Mouse (Mus musculus): ENCODE measurements around the gene Slc46a2.

Gene Slc46a2

DNA sequence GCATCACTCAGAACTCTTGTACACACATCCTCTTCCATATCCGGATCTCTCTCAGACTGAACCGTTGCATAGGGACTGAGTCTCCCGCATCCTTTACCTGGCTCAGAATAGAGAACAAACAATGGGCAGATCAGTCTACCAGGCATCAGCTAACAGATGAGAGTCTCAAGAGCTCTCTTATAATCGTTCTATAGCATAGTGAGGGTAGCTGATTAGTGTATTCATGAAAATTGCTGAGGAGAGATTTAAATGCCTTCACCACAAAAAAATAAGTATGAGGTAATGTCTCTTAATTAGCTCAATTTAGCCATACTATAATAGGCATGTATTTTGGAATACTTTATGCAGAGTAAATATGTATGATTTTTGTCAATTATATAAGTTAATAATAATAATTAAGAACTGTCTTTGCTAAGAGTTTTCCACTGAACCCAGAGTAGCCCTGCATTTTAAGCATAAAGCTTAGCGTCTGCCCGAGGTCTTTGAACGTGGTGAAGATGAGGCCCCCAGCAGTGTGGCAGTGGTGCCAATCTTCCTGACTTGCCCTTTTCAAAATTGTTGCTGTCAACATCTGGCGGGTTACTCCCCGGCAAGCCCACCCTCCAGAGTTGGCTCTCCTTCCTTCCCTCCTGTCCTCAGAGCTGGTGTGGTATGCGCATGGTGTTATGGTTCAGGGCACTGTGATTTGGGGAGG is 23.0 kb downstream of the Slc46a2 start:
- no peak for DNase-seq (ENCODE audit: low spot score in 2 of 2)

DNA sequence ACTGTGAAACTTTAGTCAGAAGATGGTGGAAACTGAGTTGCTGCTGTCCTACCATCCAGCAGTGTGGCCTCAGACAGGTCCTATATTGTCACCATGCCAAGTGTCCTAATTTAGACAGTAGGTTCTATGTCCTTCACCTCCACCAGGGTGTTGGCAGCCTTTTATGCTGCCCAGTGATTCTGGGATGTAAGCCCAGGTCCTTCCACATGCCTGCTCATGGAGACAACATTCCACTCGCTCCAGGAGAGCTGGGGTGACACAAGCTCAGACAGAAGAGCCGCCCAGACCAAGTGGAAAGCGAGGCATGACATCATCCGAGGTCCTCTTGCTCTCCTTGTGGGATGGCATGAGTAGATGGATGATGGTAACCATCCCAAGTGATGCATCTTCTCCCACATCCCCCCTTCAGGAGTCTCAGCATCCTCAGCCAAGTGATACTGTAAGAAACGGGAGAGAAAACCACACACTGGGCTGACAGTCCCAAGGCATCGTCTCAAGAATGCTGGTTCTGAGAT is 24.7 kb downstream of the Slc46a2 start:
- DNase-seq (ENCODE audit: low spot score in 2 of 2): no peak

DNA sequence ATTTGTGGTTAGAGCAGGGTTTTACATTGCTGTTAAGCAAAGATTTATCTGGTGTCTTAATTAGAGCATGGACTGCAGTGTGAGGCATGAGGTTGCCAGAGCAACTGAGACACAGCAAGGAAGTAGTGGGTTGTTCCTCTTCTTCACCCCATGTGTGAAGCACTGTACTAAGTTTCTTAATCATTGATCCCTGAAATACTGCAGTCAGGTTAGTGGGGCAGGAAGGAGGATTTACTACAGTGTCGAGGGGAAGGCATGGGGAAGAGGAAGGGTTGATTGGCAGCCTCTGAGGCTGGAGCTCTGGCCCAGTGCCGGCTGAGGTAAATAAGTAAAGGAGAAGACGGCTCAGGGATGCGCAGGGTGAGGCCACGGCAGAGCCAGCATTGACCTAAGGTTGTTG is 26.8 kb downstream of the Slc46a2 start:
- DNase-seq (ENCODE audit: low spot score in 2 of 2): no peak

DNA sequence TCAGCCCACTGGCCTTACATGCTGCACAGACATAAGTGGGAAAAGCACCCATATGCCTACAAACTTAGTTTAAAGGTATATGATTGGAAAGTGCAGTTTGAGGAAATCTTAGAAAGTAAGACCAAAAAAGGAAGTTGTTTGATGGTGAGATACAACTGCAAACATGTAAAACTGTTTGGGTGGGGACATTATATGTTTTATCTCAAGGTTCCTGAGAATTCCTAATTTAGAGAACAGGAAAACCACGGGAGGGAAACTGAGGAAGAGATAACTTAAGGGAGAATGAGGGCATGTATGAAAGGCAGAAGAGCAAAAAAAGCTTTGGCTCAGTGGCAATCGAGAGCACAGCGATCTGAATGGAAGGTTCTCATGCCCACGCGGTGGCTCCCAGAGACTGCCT is 27.8 kb downstream of the Slc46a2 start:
- no peak for DNase-seq (ENCODE audit: low spot score in 2 of 2)

DNA sequence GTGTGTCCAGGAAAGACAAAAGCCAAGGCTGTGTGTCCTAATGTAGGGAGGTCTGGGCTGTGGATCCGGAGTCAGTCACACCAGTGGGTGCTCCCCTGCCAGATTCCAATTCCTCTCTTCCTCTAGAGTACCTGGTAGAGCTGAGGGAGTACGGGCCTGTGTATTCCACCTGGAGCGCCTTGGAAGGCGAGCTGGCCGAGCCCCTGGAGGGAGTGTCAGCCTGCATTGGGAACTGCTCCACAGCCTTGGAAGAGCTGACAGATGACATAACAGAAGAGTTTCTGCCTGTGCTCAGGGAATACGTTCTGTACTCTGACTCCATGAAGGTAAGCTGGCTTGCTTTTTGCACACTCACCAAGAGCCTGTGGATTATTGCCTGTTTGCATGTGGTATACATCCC is 28.6 kb downstream of the Slc46a2 start:
- no peak for DNase-seq (ENCODE audit: low spot score in 2 of 2)

DNA sequence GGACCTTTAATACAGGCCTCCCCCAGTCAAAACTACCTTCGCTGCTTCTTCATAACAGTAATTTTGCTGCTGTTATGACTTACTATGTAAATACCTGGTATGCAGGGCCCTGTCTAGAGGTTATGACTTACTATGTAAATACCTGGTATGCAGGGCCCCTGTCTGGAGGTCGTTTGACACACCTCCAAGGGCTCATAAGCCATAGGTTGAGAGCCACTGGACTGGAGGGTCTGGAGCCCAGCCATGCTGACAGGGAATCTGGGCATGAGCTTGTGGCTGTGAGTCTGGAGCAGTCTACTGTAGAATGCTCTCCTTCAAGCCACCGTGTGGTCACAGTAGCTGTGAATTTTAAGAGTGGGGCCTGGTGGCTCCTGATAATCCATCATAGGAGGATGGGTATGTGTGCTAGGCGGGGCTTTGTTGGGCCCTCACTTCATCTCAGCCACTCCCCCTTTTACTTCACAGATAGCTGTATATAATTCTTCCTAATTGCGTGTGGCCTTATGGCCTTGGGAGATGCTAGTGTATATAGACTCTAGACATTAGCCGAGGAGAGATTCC is 30.6 kb downstream of the Slc46a2 start:
- DNase-seq (ENCODE audit: low spot score in 2 of 2): no peak

DNA sequence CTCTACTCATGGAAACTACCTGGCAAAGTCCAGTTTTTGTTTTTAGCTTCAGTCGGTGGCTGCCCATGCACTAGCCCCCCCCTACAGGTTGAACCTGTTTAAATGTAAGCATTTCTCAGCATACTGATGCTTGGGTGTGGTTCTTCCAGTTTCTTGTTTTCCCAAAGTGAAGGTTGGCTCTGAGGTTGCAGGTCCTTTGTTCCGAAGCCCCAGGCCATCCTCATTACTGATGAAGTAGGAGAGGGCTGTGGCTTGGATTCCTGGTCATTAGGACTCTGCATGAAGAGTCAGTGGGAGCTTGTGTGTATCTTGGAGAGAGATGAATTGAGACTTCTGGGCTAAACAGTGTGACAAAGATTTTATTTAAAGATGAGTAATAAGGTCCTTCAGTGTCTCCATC is 33.6 kb downstream of the Slc46a2 start:
- no peak for DNase-seq (ENCODE audit: low spot score in 2 of 2)

DNA sequence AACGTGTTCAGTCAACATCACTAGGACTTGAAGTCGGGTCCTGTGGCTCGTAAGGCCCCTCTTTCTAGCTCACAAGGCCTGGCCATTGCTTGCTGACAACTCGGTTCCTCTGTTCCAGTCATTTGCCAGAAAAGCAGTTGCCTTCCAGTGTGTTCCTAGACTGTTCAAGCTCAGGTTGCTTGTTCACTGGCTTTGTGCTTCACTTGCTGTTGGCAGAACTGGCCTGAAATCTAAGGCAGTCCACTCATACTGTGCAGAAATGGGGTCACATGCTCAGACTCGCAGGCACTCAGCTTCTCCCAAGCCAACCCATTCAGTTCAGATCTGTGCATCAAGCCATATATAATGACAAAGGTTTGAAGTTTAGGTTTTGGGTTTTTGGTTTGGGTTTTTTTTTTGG is 34.1 kb downstream of the Slc46a2 start:
- no peak for DNase-seq (ENCODE audit: low spot score in 2 of 2)

DNA sequence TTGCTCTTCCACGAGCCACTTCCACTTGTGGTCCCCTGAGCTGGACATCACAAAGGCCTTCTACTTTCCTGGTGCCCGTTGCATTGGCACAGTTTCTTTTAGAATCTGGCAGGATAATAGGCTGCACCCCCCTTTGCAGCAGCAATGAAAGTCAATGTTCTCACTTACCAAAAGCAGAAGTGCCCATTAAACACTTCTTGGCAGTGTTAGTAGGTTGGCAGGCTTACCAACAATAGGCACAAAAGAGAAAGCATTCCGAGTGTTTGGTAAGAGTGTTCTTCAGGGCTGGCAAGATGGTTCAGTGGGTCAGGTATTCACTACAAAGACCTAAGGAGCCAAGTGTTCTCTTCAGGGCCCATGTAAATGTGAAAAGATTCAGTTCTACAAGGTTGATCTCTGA is 35.4 kb downstream of the Slc46a2 start:
- no peak for DNase-seq (ENCODE audit: low spot score in 2 of 2)

DNA sequence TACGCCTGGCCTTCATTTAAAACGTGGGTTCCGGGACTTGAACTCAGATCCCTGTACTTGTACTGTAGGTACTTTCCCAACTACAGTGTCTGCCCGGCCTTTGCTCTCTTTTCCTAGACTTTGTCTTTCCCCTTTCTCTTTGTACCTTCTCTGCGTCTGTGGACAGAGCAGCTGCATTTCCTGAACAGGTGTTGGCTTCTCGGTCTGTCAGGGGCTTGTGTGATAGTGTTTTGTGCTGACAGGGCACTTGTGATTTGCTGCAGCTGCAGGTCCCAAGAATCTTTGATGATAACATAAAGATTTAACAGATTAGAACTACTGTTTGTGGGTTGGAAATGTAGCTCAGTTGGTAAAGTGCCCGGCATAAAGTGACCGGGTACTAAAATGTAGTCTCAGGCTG is 36.3 kb downstream of the Slc46a2 start:
- no peak for DNase-seq (ENCODE audit: low spot score in 2 of 2)

DNA sequence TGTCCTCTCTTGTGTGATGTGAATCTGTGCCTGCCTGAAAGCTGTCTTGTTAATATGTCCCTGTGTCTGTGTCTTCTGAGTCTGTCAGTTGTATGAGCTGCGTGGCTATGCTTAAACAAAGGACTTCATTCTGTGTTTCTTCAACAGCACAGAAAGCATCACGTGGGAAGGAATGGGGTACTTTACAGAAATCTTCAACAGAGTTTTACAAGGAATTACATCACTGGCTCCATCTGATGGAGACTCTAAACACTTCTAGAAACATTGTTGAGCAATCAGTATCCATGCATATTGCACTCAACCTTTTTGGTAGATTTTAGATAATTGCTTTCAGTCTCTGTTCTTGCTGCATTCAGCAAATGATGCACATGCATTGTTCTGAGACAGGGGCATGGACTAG is 37.8 kb downstream of the Slc46a2 start:
- no peak for DNase-seq (ENCODE audit: low spot score in 2 of 2)

DNA sequence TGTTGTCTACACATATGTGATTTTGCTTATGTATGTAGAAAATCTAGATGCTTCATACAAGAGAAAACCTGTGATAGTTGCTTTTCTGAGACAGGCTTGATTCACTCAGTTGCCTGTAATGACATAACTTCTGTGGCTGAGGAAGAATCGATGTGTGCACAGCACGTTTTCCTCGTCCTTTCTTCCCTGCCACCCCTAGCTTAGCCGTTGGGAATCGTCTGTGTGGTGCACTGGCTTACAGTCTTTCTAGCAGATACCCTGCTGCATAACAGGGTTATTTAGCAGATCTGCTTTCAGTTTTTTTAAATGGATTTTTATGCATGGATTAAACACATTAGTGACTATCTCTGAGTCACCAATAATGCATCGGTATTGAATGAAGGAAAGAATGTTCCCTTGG is 38.3 kb downstream of the Slc46a2 start:
- no peak for DNase-seq (ENCODE audit: low spot score in 2 of 2)

DNA sequence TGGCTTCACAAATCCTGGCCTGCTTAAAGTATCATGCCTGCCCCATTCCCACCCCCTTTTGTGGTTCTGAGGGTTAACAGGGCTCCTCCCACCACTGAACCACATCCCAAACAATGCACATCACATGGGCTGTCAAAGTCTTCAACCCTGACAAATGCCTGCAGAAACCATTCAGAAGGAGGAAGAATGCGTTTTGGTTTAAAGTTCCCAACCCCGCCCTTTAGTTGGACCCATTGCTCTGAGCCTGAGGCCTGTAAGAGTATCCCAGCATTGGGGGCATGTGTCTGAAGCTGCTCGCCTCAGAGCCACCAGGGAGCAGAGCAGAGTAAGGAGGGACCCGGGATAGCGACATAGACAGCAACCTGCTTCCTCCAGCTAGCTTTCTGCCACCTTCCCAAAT is 41.0 kb downstream of the Slc46a2 start:
- DNase-seq (ENCODE audit: low spot score in 2 of 2): no peak

DNA sequence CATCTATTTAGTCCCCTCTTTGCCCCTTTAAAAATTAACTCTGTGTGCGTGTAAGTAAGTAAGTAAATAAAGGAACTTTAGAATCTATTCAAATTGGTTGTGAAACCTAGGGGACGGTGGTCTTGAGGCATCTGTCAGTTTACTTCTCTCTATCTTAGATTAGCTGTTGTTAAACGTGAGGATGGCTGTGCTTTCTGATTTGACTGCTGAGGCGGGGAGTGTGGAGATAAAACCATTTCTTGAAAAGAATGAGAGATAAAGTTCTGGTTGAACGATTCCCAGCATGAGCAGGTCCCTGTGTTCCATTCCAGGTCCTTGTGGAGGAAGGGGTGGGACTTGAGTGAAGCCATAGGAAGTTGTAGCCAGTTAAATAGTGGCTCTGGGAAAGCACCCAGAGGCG is 41.6 kb downstream of the Slc46a2 start:
- no peak for DNase-seq (ENCODE audit: low spot score in 2 of 2)

DNA sequence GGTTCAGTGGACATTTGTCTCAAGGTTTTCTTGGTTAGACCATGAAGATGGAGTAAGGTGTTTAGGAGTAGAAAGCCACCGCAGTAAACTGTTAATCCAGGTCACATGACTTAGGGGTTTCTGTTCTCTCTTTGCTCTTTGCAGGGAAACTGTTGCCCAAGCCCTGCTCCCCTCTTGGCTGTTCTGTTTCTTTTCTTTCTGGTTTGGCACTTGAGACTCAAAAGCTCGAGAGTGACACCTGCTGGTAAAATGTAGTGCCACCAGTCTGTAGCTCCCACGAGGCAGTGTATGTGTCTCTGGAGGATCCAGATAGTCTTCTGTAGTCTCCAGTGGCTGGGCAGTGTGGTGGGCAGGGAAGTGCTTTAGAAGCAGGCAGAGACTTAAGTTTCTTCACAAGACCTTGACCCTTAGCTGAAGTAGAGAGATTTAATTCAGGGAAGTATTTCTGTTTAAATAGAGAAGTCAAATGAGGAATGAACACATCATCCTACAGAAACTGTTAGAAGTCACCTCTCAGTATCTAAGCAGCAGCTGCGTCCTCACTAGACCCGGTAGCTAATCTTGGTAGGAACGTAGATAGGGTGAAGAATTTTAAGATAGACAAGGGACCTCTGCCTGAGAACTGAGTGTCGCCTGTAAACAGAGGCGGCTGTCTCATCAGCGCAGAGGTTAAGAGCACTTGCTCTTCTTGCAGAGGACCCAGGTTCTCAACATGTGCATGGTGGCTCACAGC is 43.8 kb downstream of the Slc46a2 start:
- DNase-seq (ENCODE audit: low spot score in 2 of 2): peak; percentile 76 to 82

DNA sequence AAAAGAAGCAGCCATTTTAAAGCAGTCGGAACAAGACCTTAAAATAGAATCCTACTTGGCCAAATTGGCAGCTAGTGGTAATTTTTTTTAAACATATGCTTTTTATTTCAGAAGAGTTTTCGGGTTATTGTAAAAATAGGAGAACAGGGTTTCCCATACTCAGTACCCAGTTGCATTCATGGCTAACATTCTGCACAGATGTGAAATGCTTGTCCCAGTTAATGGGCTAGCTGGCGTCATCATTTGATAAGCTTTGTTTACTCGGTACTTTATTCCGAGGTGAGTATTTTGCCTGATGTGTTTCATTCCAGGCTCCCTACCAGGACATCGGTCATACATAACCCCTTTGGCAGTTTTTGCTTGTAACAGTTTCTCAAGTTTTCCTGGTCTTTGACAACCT is 44.4 kb downstream of the Slc46a2 start:
- no peak for DNase-seq (ENCODE audit: low spot score in 2 of 2)

DNA sequence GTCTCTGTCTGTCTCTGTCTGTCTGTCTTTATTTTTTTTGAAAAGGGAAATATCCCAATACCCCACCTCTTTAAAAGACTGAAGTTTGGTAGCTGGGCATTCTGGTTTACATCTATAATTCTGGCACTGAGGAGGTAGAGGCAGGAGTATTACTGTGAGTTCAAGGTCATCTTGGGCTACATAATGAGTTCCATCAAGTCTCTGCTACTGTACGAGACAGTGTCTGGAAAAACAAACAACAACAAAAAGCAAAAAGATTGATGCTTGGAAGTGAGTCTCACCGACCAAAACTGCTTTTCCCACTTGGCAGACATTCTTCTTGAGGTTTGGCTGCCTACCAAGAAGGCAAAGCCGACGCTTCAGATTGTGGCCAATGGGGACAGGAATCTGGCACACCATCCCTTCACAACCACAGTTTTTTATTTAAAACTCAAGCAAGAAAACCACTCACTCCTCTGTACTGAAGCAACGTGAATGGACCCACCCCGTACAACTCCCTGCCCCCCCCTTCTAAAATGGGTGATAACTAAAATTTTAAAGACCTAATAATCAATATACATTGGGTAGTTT is 45.3 kb downstream of the Slc46a2 start:
- DNase-seq (ENCODE audit: low spot score in 2 of 2): no peak

DNA sequence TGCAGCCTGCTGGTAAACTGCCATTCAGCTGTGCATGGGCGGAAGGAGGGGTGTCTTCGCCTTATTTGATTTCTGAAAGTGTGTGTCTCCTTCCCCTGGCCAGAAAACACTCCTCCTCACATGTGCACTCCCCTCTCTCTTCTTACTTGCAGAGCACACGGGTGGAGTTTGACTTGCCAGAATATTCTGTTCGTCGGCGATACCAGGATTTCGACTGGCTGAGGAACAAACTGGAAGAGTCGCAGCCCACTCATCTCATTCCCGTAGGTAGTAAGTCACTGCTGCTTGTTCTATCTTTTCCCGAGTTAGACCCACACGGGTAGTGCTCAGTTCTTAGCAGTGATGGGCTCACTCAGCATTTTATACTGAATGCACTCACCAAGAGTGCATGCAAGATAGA is 46.8 kb downstream of the Slc46a2 start:
- DNase-seq (ENCODE audit: low spot score in 2 of 2): no peak

DNA sequence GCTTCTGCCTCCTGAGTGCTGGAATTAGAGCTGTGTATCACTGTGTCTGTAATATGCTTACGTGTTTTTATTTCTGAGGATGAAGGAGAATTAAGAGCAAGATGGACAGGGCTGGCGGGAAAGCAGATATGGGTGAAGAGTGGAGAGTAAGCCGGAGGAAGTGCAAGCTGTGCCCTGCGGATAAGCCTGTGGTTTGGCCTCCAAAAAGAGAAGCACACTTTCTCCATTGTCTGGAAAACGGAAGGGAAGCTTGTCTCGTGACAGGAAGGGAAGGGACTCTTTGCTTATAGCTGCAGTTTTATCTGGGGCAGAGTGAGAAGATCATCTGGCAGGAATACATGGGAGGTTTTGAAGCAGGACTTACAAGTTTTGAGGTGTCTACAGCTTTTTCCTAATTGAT is 51.0 kb downstream of the Slc46a2 start:
- DNase-seq (ENCODE audit: low spot score in 2 of 2): no peak

DNA sequence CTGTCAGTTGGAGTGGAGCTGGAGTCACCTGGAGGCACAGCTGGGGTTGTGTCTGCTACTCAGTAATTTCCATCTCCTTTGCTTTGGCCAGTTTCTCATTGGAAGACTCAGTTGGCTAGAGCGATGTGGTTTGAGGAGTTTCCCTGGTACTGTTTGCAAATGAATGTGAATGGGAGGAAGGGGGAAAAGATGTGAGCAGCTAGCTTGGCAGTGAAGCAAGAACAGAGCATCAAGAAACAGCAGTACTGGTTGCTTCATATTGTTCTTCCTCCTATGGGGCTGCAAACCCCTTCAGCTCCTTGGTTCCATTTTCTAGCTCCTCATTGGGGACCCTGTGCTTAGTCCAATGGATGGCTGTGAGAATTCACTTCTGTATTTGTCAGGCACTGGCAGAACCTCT is 52.5 kb downstream of the Slc46a2 start:
- DNase-seq (ENCODE audit: low spot score in 2 of 2): no peak

DNA sequence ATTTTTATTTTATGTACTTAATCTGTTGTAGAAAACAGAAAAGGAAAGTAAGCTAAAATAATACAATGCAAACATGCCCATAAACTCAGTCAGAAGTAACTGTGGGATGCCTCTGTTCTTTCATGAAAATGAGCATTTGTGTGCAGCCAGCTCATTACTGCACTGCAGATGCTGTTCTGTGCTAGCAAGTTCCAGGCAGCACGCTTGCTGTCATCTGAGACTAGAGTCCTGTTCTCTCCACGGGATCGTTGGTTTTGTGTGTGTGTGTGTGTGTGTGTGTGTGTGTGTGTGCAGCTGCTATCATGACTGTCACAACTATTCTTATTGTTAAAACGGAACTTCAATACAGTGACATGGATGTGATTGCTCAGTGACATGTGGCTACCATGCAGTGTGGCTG is 53.0 kb downstream of the Slc46a2 start:
- DNase-seq (ENCODE audit: low spot score in 2 of 2): no peak

DNA sequence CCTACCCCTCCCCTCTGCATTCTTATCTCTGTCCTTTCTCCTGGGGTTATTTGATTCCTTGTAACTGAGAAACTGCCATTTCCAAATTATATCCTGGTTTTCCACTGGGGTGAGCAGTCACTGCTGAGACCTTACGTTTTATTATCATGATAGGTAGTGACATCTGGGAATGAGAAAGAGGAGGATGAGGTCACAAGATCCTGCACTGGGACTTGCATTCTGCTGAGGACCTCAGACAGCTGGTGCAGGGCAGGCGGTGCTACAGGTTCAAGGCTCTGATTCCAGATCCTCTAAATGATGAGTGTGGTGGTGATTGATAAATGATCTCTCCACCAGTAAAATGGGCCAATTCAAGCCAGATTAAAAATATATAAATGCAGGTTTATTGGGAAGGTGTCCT is 54.4 kb downstream of the Slc46a2 start:
- no peak for DNase-seq (ENCODE audit: low spot score in 2 of 2)
